Mouse (Mus musculus): ENCODE data around the gene Ptprk. TPM values are rescaled to one million over a fixed set of nuclear protein-coding genes. Genes with fewer than 3 reads are reported as not detected.

Ptprk gene
- polyA plus RNA-seq (2012): 0.04 TPM in 1 of 2 replicates, not detected in the other

DNA sequence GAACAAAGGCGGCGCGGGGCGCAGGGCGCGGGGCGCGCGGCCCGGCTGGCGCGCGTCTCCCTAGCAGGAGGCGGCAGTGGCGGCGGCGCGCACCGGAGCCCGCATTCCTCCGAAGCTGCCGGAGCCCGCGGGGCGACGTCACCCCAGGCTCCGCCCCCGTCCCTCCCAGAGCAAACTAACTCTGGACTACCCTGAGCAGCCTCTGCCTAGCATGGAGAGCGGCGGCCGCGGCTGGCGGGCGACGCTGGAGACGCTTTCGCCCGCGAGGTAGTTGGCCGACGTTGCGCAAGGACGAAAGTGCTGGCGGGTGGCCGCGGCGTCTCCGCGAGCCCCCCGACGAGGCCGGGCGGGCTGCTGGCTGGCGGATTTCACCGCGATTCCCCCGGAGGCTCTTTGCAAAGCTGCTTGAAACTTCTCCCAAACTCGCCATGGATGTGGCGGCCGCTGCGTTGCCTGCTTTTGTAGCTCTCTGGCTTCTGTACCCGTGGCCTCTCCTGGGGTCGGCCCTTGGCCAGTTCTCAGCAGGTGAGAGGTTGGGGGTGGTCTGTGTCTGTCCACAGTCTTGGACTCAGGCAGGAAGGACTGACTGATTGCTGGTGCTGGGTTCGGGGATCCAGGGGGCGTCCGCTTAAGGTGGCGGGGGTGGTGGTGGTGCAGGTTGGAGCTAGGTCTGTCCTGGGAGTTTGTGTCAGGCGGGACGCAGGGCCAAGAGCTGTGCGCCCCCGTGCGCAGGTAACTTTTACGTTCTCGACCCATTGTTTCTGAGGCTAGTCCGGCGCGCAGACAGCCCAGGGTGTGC lies at the start of gene Ptprk:
Ptprk (plus strand) TSS at position 168 of the 799 bp plus-strand sequence.
- no peak for TF ChIP-seq GATA1 (IDR thresholded peaks at IDR 0.05; ENCODE audit: low read length)

DNA sequence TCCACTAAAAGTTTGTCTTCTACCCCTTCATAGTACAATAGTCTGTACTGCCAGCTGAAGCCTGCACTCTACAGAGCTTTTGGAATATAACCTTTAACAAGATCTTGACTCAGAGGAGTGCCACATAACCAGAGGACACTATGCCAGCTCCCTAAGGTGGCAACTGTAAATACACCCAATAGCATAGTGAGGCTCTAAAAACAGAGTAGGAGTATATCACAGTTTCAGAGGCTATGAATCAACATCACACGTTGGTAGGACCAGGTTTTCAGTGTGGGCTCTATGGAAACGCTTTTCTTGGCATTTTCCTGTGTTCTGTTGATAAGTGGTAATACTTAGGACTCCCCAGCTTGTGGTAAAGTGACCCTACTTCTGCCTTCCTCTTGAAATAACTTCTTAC lies 46.8 kb upstream of the Ptprk start:
- no peak for TF ChIP-seq GATA1 (IDR thresholded peaks at IDR 0.05; ENCODE audit: low read length)

DNA sequence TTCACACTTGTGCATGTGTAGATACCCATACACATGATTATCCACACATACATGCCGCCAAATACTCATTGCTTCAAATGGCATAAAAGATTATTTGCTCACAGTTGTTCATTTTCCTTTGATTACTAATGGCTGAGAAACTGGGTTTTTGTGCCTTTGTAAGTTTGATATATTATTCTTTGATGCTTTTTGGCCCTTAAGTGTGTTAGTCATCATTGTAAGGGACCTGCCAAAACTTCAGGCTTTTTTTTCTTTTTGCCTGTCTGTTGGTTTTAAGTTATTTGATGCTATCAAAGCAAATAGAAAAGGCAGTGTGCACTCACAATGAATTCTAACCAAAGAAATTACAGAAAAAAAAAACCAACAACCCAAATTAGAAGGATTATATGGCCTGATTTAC lies 38.2 kb upstream of the Ptprk start:
- TF ChIP-seq GATA1 (IDR thresholded peaks at IDR 0.05; ENCODE audit: low read length): no peak

DNA sequence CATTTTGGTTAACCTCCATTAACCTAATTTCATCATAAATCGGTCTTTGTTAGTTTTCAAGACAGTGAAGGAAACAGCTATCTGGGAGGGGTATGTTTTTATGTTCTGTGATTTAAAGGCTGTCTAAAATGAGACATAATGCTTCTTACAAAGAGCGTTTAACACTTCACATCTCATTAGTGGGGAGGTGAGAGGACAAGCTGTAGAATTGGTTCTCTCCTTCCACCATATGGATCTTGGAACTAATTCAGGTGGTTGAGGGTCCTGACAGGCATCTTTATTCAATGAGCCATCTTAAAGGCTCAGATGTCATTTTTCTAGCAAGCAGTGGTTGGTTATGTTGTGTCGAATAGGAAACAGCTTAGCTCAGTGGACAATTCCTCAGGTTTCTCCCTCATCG lies 19.9 kb upstream of the Ptprk start:
- no peak for TF ChIP-seq GATA1 (IDR thresholded peaks at IDR 0.05; ENCODE audit: low read length)

DNA sequence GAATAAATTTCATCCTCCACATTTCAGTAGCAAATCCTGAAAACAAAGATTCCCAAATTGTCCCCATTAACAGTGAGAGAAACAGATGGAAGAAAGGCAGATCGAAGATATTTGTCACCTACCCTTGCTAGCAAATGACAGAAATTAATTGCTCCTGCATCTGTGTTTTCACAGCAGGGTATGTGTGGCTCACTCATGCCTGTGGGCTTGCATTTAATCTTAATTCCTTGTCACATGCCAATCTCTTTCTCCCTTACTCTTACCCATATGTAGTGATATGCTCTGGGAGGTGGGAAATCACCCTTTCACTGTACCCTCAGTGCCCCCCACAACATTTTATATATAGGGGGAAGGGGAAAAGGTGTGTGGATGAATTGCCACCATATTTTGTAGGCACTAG lies 15.4 kb upstream of the Ptprk start:
- no peak for TF ChIP-seq GATA1 (IDR thresholded peaks at IDR 0.05; ENCODE audit: low read length)

DNA sequence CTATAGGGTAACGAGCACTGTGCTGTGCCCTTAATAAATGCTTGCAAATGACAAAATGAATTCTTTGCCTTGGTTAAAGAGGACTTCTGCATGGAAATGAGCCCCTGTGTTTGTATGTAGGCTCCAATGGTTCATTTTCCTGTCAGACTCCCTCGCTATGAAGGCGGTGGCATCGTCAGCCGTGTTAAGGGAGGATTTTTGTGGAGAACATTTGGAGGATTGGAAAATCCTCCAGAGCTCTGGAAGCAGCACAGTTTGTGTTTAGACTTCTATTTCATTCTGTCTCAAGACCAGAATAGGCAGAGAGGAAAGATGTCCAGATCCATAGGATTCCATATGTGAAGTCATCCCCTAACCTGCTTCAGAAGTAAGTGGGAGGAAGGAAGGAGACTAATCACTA lies 6.6 kb upstream of the Ptprk start:
- TF ChIP-seq GATA1 (IDR thresholded peaks at IDR 0.05; ENCODE audit: low read length): no peak

DNA sequence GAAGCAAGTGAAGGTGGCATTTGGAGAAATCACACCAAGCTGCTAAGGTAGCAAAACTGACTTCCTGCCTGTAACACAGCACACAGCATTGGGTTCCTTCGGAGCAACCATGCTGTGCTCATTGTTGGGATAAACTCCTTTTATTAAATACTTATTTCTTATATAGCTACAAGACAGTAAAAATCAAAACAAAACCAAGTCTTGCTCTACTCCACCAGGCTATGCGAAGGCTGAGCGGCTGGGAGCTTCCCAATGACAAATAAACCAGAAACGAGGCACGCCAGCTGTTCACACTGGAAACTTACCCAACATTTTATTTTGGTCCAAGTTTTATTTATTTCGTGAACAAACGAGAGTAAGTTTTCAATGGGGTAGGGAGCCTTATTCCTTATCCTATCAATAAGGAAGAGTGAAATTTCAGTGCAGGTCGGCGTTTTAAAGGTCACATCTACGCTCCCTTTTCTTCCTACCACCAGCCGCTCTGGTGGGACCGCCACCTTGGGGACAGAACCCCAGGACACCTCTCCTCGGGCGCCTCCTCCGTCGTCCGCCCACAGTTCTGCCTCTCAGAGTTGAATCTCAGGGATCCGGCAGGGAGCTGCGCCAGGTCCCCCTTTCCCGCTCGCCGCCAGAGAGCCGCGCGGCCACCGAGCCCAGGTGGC lies 498 bp upstream of the Ptprk start:
- TF ChIP-seq GATA1 (IDR thresholded peaks at IDR 0.05; ENCODE audit: low read length): no peak

DNA sequence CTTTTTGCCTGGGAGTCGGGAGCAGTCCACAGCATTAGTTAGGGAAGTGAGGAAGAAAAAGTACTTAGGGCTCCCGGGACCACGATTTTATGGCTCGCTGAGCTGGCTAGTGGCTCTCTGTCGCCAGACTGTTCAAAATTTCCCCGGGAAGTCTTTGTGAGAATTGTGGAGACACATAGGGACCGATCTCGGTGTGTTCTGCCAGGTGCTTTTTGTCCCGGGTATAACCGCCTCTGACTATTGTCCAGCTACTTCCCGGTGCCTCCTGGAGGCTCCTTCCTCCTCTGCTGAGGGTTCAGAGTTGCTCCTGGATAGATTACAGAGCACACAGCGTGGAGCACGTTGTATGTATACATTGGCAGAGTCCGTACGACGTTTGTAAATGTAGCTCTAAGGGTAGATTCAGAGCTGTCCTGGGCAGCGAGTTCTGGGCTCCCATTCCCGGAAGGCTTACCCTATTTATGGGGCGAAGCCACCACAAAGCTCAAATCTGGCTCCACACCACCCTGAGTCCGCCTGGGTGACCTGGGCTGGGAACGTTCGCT lies 943 bp downstream of the Ptprk start:
- no peak for TF ChIP-seq GATA1 (IDR thresholded peaks at IDR 0.05; ENCODE audit: low read length)

DNA sequence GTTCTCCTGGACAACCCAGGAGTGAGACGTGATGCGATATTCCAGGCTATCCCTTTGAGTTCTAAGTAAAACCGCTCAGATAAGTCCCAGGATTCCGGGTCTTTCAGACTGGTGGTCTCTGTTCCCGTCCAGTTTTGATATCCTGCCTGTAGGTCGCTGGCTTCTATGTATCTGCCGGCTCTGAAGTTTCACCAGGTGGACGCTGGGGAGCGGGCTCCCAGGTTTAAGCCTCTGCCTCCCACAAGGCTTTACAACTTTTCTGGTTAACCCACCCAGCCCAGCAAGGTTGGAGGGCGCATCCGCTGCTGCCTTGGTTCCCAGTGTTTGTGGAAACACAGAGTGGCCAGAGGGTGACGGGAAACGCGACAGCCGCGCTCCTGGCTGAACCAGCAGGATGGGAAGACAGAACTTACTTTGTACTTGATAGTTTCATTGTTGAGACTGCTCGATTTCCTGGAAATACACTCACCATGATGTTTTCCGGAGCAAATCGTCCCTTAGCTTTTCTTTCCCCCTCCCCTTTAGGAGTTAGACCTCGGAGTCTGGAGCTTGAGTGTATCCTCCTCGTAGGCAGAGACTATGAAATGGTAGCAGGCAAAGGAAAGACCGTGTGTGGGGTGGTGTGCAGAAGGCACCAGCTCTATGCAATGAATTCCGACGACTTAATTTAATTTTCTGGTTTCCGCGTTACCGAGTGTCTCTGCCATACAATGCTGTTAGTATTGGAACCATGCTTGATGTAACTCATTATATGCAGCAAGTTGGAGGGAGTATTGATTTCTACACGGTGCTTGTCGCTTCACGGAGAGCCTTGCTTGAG lies 1.6 kb downstream of the Ptprk start:
- no peak for TF ChIP-seq GATA1 (IDR thresholded peaks at IDR 0.05; ENCODE audit: low read length)

DNA sequence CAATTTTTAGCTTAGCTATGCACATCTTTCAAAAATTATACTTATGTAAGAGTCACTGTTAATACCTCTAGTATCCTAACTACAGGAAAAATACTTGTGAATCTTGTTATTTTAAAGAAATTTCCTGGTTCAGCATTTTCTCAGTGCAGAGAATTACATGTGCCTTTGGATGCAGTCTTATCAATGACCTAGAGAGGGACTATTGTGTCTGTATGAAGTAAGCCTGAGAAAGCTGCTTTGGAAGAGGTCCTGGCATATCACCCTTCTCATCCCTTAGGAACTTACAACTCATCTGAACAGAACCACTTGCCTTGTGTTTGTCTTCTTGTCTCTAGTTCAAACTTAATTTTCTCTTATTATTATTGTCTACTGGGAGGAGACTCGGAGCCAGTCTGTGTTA lies 3.6 kb downstream of the Ptprk start:
- TF ChIP-seq GATA1 (IDR thresholded peaks at IDR 0.05; ENCODE audit: low read length): no peak

DNA sequence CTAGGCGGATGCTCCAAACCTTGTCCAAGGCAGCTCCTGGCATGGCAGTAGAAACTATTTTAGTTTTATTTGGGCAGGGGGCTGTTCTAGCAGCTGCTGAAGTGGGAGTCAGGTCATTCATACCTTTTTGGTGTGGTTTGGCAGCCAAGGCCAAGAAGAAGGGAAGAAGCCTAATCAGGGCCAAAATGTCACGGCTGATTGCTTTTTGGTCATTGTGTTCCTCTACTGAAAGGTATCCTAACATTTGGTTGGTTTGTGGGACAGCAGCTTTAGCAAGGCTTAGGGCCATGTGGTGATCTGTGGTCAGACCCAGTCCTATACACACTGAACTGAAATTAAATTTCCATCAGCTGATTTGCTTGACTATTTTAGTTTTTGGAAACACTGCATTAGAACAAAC lies 6.6 kb downstream of the Ptprk start:
- TF ChIP-seq GATA1 (IDR thresholded peaks at IDR 0.05; ENCODE audit: low read length): no peak

DNA sequence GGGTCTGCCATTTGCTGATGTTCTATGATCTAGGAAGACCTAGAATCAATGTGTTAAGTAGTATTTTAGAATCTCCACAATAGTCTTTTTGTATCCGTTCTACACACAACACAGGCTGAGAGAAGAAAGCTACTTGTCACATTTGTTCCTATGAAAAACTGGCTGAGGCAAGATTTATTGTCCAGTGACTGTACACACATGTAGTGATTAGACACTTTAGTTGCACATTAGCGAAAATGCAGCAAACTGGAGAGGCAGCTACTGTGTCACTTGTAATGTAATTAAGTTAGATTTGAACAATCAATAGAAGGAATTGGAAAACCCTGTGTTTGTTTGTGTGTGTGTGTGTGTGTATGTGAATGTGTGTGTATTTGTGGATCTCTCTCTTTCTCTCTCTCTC lies 8.6 kb downstream of the Ptprk start:
- no peak for TF ChIP-seq GATA1 (IDR thresholded peaks at IDR 0.05; ENCODE audit: low read length)

DNA sequence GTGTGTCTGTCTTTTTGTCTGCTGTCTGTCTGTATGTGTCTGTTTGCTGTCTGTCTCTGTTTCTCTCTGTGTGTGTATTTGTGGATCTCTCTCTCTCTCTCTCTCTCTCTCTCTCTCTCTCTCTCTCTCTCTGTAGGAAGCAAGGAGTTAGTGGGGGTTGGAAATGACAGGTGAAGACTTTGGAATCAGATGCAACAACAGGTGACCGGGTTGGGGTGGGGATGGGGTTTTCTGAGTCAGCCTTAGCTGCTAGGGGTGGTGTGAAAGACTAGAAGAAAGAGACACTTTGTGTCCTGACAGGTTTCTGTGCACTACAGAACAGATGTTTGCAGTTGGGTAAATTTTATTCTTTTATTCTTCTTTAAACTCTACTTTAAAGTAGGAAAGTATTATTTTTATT lies 9.0 kb downstream of the Ptprk start:
- TF ChIP-seq GATA1 (IDR thresholded peaks at IDR 0.05; ENCODE audit: low read length): no peak

DNA sequence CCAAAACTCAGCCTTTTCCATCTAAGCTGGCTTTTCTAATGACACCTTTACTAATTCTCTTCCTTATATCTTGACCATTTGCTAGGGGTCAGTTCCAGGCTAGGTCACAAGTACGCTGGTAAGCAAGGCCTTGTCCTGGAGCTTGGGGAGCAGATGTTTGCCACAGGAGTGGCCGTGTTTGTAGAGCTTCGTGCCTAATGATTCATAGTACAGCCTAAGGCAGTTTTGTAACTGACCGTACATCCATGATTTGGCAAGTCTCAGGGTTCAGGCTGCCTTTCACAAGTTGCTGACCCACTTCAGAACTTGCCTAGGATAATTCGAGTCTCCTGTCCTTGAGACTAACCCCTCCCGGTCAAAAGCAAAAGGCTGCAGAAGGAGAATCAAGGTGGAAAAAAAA lies 12.7 kb downstream of the Ptprk start:
- no peak for TF ChIP-seq GATA1 (IDR thresholded peaks at IDR 0.05; ENCODE audit: low read length)

DNA sequence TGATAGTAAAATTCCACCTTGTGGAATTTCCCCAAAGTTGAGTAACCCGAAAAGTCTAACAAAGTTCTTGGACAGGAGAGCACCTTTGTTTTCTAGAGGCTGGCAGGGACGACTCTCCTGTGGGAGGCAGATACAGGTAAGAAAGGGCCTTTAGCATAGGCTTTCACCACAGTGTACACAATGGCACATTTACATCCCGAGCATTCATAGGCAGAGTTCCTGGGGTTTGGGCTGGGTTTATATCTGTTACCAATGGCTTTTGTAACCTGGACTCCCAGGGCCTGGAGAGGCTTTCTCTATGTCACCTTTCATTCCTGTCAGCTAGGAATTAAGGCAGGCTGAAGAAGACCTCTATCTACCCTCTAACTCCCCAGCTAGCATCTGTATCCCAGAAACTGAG lies 13.1 kb downstream of the Ptprk start:
- TF ChIP-seq GATA1 (IDR thresholded peaks at IDR 0.05; ENCODE audit: low read length): no peak

DNA sequence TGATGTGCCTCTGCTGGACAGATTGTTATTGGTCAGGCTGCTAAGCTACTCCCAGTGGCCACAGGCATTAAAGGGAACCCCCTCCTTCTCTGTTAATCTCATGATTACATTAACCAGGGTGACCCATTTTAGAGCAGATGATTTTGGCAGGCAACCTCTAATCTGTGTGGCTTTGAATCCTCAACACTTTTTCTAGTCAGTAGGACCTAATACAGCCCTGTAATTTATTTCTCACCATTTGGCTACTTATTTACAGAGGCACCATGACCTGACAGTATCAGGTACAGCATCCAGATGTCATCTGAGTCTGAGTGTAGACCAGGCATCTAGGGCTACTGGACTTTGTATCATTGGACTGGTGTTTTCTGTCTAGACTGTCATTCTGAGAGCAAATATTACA lies 21.4 kb downstream of the Ptprk start:
- TF ChIP-seq GATA1 (IDR thresholded peaks at IDR 0.05; ENCODE audit: low read length): no peak

Data from G1E-ER4 (cell line).